Mouse (Mus musculus): ENCODE results near the gene Olfr1324.

DNA sequence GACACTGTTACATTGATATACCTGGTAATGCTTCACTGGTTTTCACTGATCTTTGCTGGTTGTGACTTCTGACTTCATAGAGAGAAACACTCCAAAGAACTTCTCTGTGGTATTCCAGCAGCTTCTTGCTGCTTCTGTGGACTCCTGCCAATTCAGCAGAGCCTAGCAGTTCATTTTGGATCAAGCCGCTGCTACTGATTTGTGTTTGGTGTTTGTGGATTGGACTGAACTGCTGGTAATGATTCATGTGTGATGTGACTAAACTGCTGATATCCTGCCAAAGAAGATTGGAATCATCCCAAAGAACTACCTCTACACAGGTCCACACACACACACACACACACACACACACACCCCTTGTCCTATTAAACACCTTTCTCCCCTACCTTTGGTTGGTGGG is 14.4 kb upstream of the Olfr1324 start:
- TF ChIP-seq CTCF (IDR thresholded peaks at IDR 0.05; ENCODE audit: extremely low read depth, insufficient read depth, insufficient read length, insufficient replicate concordance) (no peak), POLR2A (IDR thresholded peaks at IDR 0.05; ENCODE audit: low read depth, low read length) (no peak)

Data from spleen, adult 2 months (tissue).